Comparison of ENCODE assay signal across 1 mouse cellular context in the genomic region with DNA sequence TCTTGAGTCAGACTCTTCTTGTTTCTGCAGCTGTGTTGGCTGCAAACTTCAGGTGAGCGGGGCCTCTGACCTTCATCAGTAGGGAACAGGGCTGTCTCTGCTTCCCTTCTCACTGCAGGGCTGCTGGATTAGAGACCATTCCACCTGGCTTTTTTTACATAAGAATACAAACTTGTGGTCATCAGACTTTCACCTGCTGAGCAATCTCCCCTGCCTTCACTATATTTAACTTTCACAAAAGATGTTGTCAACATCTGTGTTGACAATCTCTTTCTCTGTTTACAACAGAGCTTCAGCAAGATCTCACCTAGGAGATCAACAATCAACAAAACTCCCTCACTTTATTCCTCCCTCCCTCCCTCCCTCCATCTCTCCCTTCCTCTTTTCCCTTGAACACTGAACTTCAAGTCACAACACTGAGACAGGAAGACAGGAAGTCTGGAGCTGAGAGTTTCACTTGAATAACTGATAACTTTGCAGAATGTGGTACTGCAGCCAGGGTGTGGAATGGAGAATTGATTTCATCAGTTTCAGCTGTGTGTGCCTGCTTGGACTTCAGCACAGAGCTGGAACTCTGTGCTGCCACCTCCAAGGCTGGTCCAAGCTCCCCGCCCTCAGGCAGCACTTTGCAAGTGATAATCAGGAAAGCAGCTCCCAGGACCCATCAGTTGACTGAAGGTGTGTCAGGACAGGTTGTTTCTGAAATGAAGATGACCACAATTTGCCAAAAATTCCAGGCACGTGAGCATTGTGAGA.
TF ChIP-seq lines count a peak whose summit lies in the region.

No protein-coding gene starts in this region.

TF ChIP-seq in ES-E14, 5 proteins besides CTCF, POLR2A, EP300 and RAD21:
- TF ChIP-seq ZNF384 (IDR thresholded peaks at IDR 0.05; ENCODE audit: low read depth, low read length) (no peak), CHD2 (IDR thresholded peaks at IDR 0.05; ENCODE audit: low read depth, low read length) (0 out of 2 replicates have a peak, but pooled peaks have one; percentile 18)
